Mouse (Mus musculus): ENCODE results near the gene D430042O09Rik. TPM values are rescaled to one million over a fixed set of nuclear protein-coding genes. Genes with fewer than 3 reads are reported as not detected.

The D430042O09Rik gene
- total and polyA plus RNA-seq, 3 experiments = 1.8 to 4.8 (median 3.4) TPM

- Histone ChIP-seq H3K9me3 (replicated peaks; ENCODE audit: low read length) (no peaks in the 10 kb centered on the region), H3K4me3 (replicated peaks in 1 of 3; ENCODE audit: low read depth in 2 of 3, low read length in 2 of 3, poor library complexity in 1 of 3) (no peak overlapping the region), H3K27me3 (replicated peaks) (no peaks in the 10 kb centered on the region), H3K9ac (ENCODE audit: insufficient read depth, low read depth) (no peak overlapping the region), H3K36me3 (replicated peaks in 1 of 2; ENCODE audit: control insufficient read depth in 1 of 2, insufficient read depth in 1 of 2, low read length in 1 of 2) (peaks cover 0 to 13% of the 10 kb centered on the region in 2 experiments), H3K4me2 (ENCODE audit: insufficient read depth, low read depth, poor library complexity, severe bottlenecking) (no peak overlapping the region), H3K79me2 (replicated peaks; ENCODE audit: control insufficient read depth, extremely low read depth, insufficient read depth, poor library complexity, severe bottlenecking) (no peaks in the 10 kb centered on the region), H3K4me1 (ENCODE audit: control insufficient read depth in 1 of 2, insufficient read depth in 2 of 2) (peaks cover 0 to 7% of the 10 kb centered on the region in 2 experiments; a peak in 1 of 4 replicates), H3K27ac (ENCODE audit: insufficient read depth, low read depth) (no peak overlapping the region)
- DNase-seq (ENCODE audit: extremely low read depth) = no peak
- in situ Hi-C loops (cut with MboI; ENCODE audit: low pct_ligation_motif_present, low pct_unique_long_range_greater_than_20kb, low sequenced_read_pairs) = loop anchor here (10.0 kb wide), 1 partner anchor 322 kb away; the partner anchor contains the start of gene Gsg1l
- TF ChIP-seq POLR2A (IDR thresholded peaks at IDR 0.05; ENCODE audit: low read depth, low read length) = no peak
- no peak for TF ChIP-seq USF2 (conservative IDR thresholded peaks at IDR 0.05; ENCODE audit: low read depth, low read length)
- no peak for TF ChIP-seq USF1 (IDR thresholded peaks at IDR 0.05; ENCODE audit: low read depth, low read length)
- no peak for TF ChIP-seq TBP (conservative IDR thresholded peaks at IDR 0.05; ENCODE audit: low read depth, low read length)
- TF ChIP-seq NRF1 (IDR thresholded peaks at IDR 0.05; ENCODE audit: low read depth, low read length) = no peak
- dilution Hi-C loops (cut with MboI; ENCODE audit: extremely low pct_ligation_motif_present, extremely low pct_unique_long_range_greater_than_20kb, low sequenced_read_pairs) = no loop called here
Measured at GRCm38 (mm10) chr7:125762883-125763830, 55.5 kb downstream of the D430042O09Rik start.

- Histone ChIP-seq H3K4me3 (replicated peaks in 1 of 3; ENCODE audit: low read depth in 2 of 3, low read length in 2 of 3, poor library complexity in 1 of 3) (no peak overlapping the region), H3K9me3 (replicated peaks; ENCODE audit: low read length) (no peaks in the 10 kb centered on the region), H3K4me1 (ENCODE audit: control insufficient read depth in 1 of 2, insufficient read depth in 2 of 2) (peaks cover 0 to 7% of the 10 kb centered on the region in 2 experiments; a peak in 1 of 4 replicates), H3K27ac (ENCODE audit: insufficient read depth, low read depth) (no peak overlapping the region), H3K36me3 (replicated peaks in 1 of 2; ENCODE audit: control insufficient read depth in 1 of 2, insufficient read depth in 1 of 2, low read length in 1 of 2) (peaks cover 0 to 13% of the 10 kb centered on the region in 2 experiments), H3K27me3 (replicated peaks) (no peaks in the 10 kb centered on the region), H3K4me2 (ENCODE audit: insufficient read depth, low read depth, poor library complexity, severe bottlenecking) (no peak overlapping the region), H3K79me2 (replicated peaks; ENCODE audit: control insufficient read depth, extremely low read depth, insufficient read depth, poor library complexity, severe bottlenecking) (no peaks in the 10 kb centered on the region), H3K9ac (ENCODE audit: insufficient read depth, low read depth) (no peak overlapping the region)
- dilution Hi-C loops (cut with MboI; ENCODE audit: extremely low pct_ligation_motif_present, extremely low pct_unique_long_range_greater_than_20kb, low sequenced_read_pairs) (no loop called here), in situ Hi-C loops (cut with MboI; ENCODE audit: low pct_ligation_motif_present, low pct_unique_long_range_greater_than_20kb, low sequenced_read_pairs) (loop anchor here (10.0 kb wide), 1 partner anchor 320 kb away; the partner anchor contains the start of gene Gsg1l)
- TF ChIP-seq MAFK (IDR thresholded peaks at IDR 0.05; ENCODE audit: insufficient replicate concordance, low read length) (no peak), UBTF (IDR thresholded peaks at IDR 0.05; ENCODE audit: low read depth, low read length) (no peak), GABPA (IDR thresholded peaks at IDR 0.05; ENCODE audit: insufficient replicate concordance, low read depth, low read length) (no peak), TCF12 (IDR thresholded peaks at IDR 0.05; ENCODE audit: low read depth, low read length) (no peak), EP300 (IDR thresholded peaks at IDR 0.05; ENCODE audit: low read length) (no peak), USF2 (conservative IDR thresholded peaks at IDR 0.05; ENCODE audit: low read depth, low read length) (no peak), MAZ (IDR thresholded peaks at IDR 0.05; ENCODE audit: low read depth, low read length) (no peak), HCFC1 (IDR thresholded peaks at IDR 0.05; ENCODE audit: low read depth, low read length) (no peak), MXI1 (IDR thresholded peaks at IDR 0.05; ENCODE audit: low read depth, low read length) (no peak), TBP (conservative IDR thresholded peaks at IDR 0.05; ENCODE audit: low read depth, low read length) (no peak), ZNF384 (IDR thresholded peaks at IDR 0.05; ENCODE audit: low read depth, low read length) (no peak), ZC3H11A (IDR thresholded peaks at IDR 0.05; ENCODE audit: low read depth, low read length) (no peak), PAX5 (IDR thresholded peaks at IDR 0.05; ENCODE audit: low read length) (no peak), ZMIZ1 (IDR thresholded peaks at IDR 0.05; ENCODE audit: low read depth, low read length) (no peak), MYC (IDR thresholded peaks at IDR 0.05; ENCODE audit: low read depth, low read length) (no peak), SMC3 (IDR thresholded peaks at IDR 0.05; ENCODE audit: low read depth, low read length) (no peak), CTCF (conservative IDR thresholded peaks at IDR 0.05 in 1 of 2, IDR thresholded peaks at IDR 0.05 in 1 of 2; ENCODE audit: low read depth in 2 of 2, low read length in 2 of 2) (no peak)
- DNase-seq (ENCODE audit: extremely low read depth) = no peak
Measured at GRCm38 (mm10) chr7:125764373-125764772, 56.7 kb downstream of the D430042O09Rik start.
